Mouse (Mus musculus) embryonic fibroblast, embryonic 13.5 days (primary cell): ENCODE results near the gene Fbxo17.

Source experiments
- CTCF ChIP-seq: IDR thresholded peaks from 2 replicates; pipeline ENCODE4 v1.5.1; 2011; ENCODE audit warnings: mild to moderate bottlenecking, control low read depth, low read length, moderate library complexity, borderline replicate concordance; ENCODE audit not compliant: insufficient read depth
- POLR2A ChIP-seq: IDR thresholded peaks from 2 replicates; pipeline ENCODE4 v1.6.1; 2011; ENCODE audit warnings: low read depth, mild to moderate bottlenecking, control low read depth, low read length, moderate library complexity

DNA sequence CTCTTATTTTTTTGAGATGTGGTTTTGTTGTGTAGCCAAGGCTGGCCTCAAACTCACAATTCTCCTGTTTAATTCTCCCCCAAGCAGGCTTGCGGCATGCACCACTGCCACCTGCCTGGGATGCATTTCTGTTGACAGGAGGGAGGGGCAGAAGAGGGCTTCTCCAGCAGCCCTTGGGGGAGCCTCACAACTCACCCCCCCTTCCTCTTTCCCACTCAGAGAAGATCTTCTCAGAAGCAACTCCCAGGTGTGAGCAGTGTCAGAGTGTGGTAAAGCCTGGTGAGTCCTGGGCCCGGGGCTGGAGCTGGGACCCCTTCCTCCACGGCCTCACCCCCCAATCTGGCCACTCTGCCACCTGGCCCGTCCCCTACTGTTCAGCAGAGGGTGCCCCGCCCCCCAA lies 68.6 kb downstream of the Fbxo17 start:
- TF ChIP-seq POLR2A (no peak), CTCF (no peak)
